9 mouse cellular contexts compared by ENCODE assay signal in the genomic region with DNA sequence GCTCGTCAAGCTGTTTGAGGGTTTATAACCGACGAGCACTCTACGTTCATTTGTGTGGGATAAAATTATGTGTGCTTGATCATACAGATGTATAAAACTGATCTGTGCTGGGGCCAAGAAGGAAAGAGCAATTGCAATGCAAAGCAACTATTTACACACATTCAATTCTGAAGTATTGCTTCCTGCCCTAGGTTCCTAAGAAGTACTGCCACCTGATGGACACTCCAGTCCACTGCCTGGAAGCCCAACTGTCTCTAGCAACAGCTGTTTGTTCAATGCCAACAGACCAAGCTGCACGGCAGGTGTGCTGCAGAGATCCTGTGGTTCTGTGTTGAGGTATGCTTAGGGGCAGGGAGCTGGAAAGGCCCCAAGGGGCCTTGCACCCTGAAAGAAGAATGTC.
DNase-seq lines count a peak whose midpoint lies in the region; ATAC-seq and TF ChIP-seq lines count a peak whose summit lies in the region.
"Had no signal": no experiment of that assay in that cellular context is flagged by ENCODE, and none has a peak within 500 bp of the region (broad histone marks: within the 10 kb centered on the region; RNA-seq: fewer than 3 reads in every experiment).

No protein-coding gene starts in this region.

- no peak for TF ChIP-seq POLR2A in ES-Bruce4 (IDR thresholded peaks at IDR 0.05; ENCODE audit: insufficient read depth, low read length)
- TF ChIP-seq POLR2A in small intestine, adult 2 months (IDR thresholded peaks at IDR 0.05; ENCODE audit: low read depth, low read length), result no peak

- no peak overlapping the region for H3K4me2 ChIP-seq in hindbrain, embryonic 11.5 days (replicated peaks; ENCODE audit: low read depth, low read length)
- H3K4me2 ChIP-seq in hindbrain, embryonic 13.5 days, result no peak overlapping the region
- H3K4me2 ChIP-seq: liver, embryonic 13.5 days had no signal

- TF ChIP-seq EP300 in ES-Bruce4 (IDR thresholded peaks at IDR 0.05; ENCODE audit: insufficient read depth, low read depth, low read length), result no peak

- WGBS in hindbrain, embryonic 11.5 days, result 76% methylated on average over 5 of the region's 5 CpGs
- 75% methylated on average over 5 of the region's 5 CpGs for WGBS in hindbrain, embryonic 13.5 days
- WGBS in small intestine, adult 2 months, result 49% methylated on average over 5 of the region's 5 CpGs
- 71% methylated on average over 5 of the region's 5 CpGs for WGBS in forebrain, embryonic 10.5 days

- no peaks in the 10 kb centered on the region for H3K36me3 ChIP-seq in hindbrain, embryonic 11.5 days (ENCODE audit: control insufficient read depth, insufficient read depth, low read length)
- H3K36me3 ChIP-seq in hindbrain, embryonic 13.5 days, result peaks cover 21% of the 10 kb centered on the region
- no peaks in the 10 kb centered on the region for H3K36me3 ChIP-seq in ES-Bruce4 (ENCODE audit: control insufficient read depth, insufficient read depth, low read length, poor library complexity, severe bottlenecking)
- H3K36me3 ChIP-seq in small intestine, adult 2 months (ENCODE audit: control insufficient read depth, insufficient read depth, low read length), result peaks cover 14% of the 10 kb centered on the region
- H3K36me3 ChIP-seq in forebrain, embryonic 10.5 days (replicated peaks), result no peaks in the 10 kb centered on the region
- H3K36me3 ChIP-seq: liver, embryonic 13.5 days had no signal

- DNase-seq in hindbrain, embryonic 11.5 days (ENCODE audit: low spot score), result peak; percentile 25
- peak; percentile 37 to 69 for DNase-seq in kidney, postnatal 36 days
- no peak for DNase-seq in right cerebral cortex, postnatal 4 days
- no peak for DNase-seq in forebrain, embryonic 10.5 days (ENCODE audit: extremely low spot score, low spot score)
- DNase-seq: liver, embryonic 13.5 days had no signal

- peak; percentile 54 for TF ChIP-seq CTCF in ES-Bruce4 (IDR thresholded peaks at IDR 0.05; ENCODE audit: low read depth, low read length)
- peak; percentile 19; the same call in 1 of the 2 replicates for TF ChIP-seq CTCF in small intestine, adult 2 months (IDR thresholded peaks at IDR 0.05; ENCODE audit: extremely low read depth, insufficient read length, insufficient replicate concordance, low read depth, low read length)

- ATAC-seq in hindbrain, embryonic 11.5 days (ENCODE audit: low FRiP score), result no peak
- ATAC-seq in hindbrain, embryonic 13.5 days (ENCODE audit: low FRiP score), result no peak
- ATAC-seq in common myeloid progenitor, adult 5-6 weeks (replicated peaks; ENCODE audit: low read depth, poor library complexity, severe bottlenecking), result peak; percentile 77

- no peaks in the 10 kb centered on the region for H3K4me1 ChIP-seq in hindbrain, embryonic 11.5 days (replicated peaks; ENCODE audit: control insufficient read depth, insufficient read depth, low read length)
- no peaks in the 10 kb centered on the region for H3K4me1 ChIP-seq in hindbrain, embryonic 13.5 days (replicated peaks)
- no peaks in the 10 kb centered on the region for H3K4me1 ChIP-seq in ES-Bruce4 (ENCODE audit: control insufficient read depth, insufficient read depth, low read length)
- H3K4me1 ChIP-seq in small intestine, adult 2 months (ENCODE audit: control insufficient read depth, insufficient read depth, insufficient read length, low read length), result no peaks in the 10 kb centered on the region
- H3K4me1 ChIP-seq in forebrain, embryonic 10.5 days, result no peaks in the 10 kb centered on the region
- H3K4me1 ChIP-seq: liver, embryonic 13.5 days had no signal

- H3K4me3 ChIP-seq in hindbrain, embryonic 11.5 days (ENCODE audit: low read depth, low read length), result no peak overlapping the region
- no peak overlapping the region for H3K4me3 ChIP-seq in hindbrain, embryonic 13.5 days
- H3K4me3 ChIP-seq in ES-Bruce4 (ENCODE audit: low read depth, low read length), result no peak overlapping the region
- no peak overlapping the region for H3K4me3 ChIP-seq in small intestine, adult 2 months (ENCODE audit: low read depth, low read length)
- no peak overlapping the region for H3K4me3 ChIP-seq in forebrain, embryonic 10.5 days
- H3K4me3 ChIP-seq: liver, embryonic 13.5 days had no signal

- no peaks in the 10 kb centered on the region for H3K27me3 ChIP-seq in hindbrain, embryonic 11.5 days (ENCODE audit: control insufficient read depth, insufficient read depth, low read length)
- no peaks in the 10 kb centered on the region for H3K27me3 ChIP-seq in hindbrain, embryonic 13.5 days
- H3K27me3 ChIP-seq in ES-Bruce4 (ENCODE audit: control insufficient read depth, insufficient read depth, low read length, poor library complexity, severe bottlenecking), result no peaks in the 10 kb centered on the region
- no peaks in the 10 kb centered on the region for H3K27me3 ChIP-seq in small intestine, adult 2 months (ENCODE audit: control insufficient read depth, insufficient read depth, low read length)
- H3K27me3 ChIP-seq in forebrain, embryonic 10.5 days (ENCODE audit: poor library complexity, severe bottlenecking), result no peaks in the 10 kb centered on the region
- H3K27me3 ChIP-seq: liver, embryonic 13.5 days had no signal

- H3K9ac ChIP-seq in hindbrain, embryonic 11.5 days (ENCODE audit: low read depth, low read length), result no peak overlapping the region
- H3K9ac ChIP-seq in hindbrain, embryonic 13.5 days, result no peak overlapping the region
- no peak overlapping the region for H3K9ac ChIP-seq in ES-Bruce4 (ENCODE audit: low read depth, poor library complexity, severe bottlenecking)
- H3K9ac ChIP-seq: liver, embryonic 13.5 days had no signal

- no peaks in the 10 kb centered on the region for H3K9me3 ChIP-seq in hindbrain, embryonic 11.5 days (ENCODE audit: control insufficient read depth, low read length)
- H3K9me3 ChIP-seq in hindbrain, embryonic 13.5 days, result no peaks in the 10 kb centered on the region
- H3K9me3 ChIP-seq in ES-Bruce4 (replicated peaks; ENCODE audit: control insufficient read depth, insufficient read depth, low read length, poor library complexity, severe bottlenecking), result no peaks in the 10 kb centered on the region
- no peaks in the 10 kb centered on the region for H3K9me3 ChIP-seq in forebrain, embryonic 10.5 days
- H3K9me3 ChIP-seq: liver, embryonic 13.5 days had no signal

- H3K27ac ChIP-seq in hindbrain, embryonic 11.5 days (ENCODE audit: low read depth, low read length), result no peak overlapping the region
- no peak overlapping the region for H3K27ac ChIP-seq in hindbrain, embryonic 13.5 days
- no peak overlapping the region for H3K27ac ChIP-seq in ES-Bruce4 (ENCODE audit: insufficient read depth, low read length)
- H3K27ac ChIP-seq in small intestine, adult 2 months (ENCODE audit: insufficient read depth, low read depth, low read length), result no peak overlapping the region
- no peak overlapping the region for H3K27ac ChIP-seq in forebrain, embryonic 10.5 days
- H3K27ac ChIP-seq: liver, embryonic 13.5 days had no signal

Comparison
In these comparisons a context has a peak if more than half of its experiments do, and no peak if none do; other contexts are left out.
1. DNase-seq: peak in hindbrain, embryonic 11.5 days (single experiment) and kidney, postnatal 36 days (2 of 2); none in right cerebral cortex, postnatal 4 days (single experiment) and forebrain, embryonic 10.5 days (single experiment).